23 mouse cellular contexts compared by ENCODE assay signal in genomic region chr3:29997068-29997467, GRCm38 (mm10).
DNase-seq lines count a peak whose midpoint lies in the region; ATAC-seq and TF ChIP-seq lines count a peak whose summit lies in the region.
"Had no signal": no experiment of that assay in that cellular context is flagged by ENCODE, and none has a peak within 500 bp of the region (broad histone marks: within the 10 kb centered on the region; RNA-seq: fewer than 3 reads in every experiment).

No protein-coding gene starts in this region.

- no peaks in the 10 kb centered on the region for H3K36me3 ChIP-seq in liver, embryonic 14.5 days (replicated peaks; ENCODE audit: control insufficient read depth, insufficient read depth, low read depth)
- H3K36me3 ChIP-seq in liver, embryonic 11.5 days (ENCODE audit: control insufficient read depth, insufficient read depth, low read length) = no peaks in the 10 kb centered on the region
- H3K36me3 ChIP-seq: forebrain, embryonic 12.5 days; G1E; liver, embryonic 13.5 days; midbrain, embryonic 13.5 days had no signal

- peak; percentile 16; the same call in 1 of the 2 replicates for TF ChIP-seq CTCF in gastrocnemius, adult 2 months (IDR thresholded peaks at IDR 0.05)
- TF ChIP-seq CTCF in liver, embryonic 14.5 days (IDR thresholded peaks at IDR 0.05; ENCODE audit: low read depth) = 0 out of 2 replicates have a peak, but pooled peaks have one; percentile 32

- H3K9me3 ChIP-seq in liver, embryonic 14.5 days (ENCODE audit: control insufficient read depth, low read length) = no peaks in the 10 kb centered on the region
- H3K9me3 ChIP-seq in liver, embryonic 11.5 days (ENCODE audit: control insufficient read depth, low read length) = no peaks in the 10 kb centered on the region
- H3K9me3 ChIP-seq: embryonic facial prominence, embryonic 13.5 days; forebrain, embryonic 12.5 days; heart, embryonic 13.5 days; limb, embryonic 13.5 days; liver, embryonic 13.5 days; midbrain, embryonic 13.5 days had no signal

- H3K4me2 ChIP-seq in liver, embryonic 14.5 days (ENCODE audit: low read depth) = no peak overlapping the region
- H3K4me2 ChIP-seq in liver, embryonic 11.5 days = no peak overlapping the region
- H3K4me2 ChIP-seq: embryonic facial prominence, embryonic 13.5 days; forebrain, embryonic 12.5 days; heart, embryonic 13.5 days; limb, embryonic 13.5 days; liver, embryonic 13.5 days; midbrain, embryonic 13.5 days had no signal

- no peak for ATAC-seq in liver, embryonic 14.5 days (ENCODE audit: insufficient read depth)
- ATAC-seq in liver, embryonic 11.5 days (replicated peaks; ENCODE audit: low FRiP score) = no peak
- ATAC-seq: midbrain, embryonic 13.5 days had no signal

- no peaks in the 10 kb centered on the region for H3K27me3 ChIP-seq in liver, embryonic 14.5 days (ENCODE audit: control insufficient read depth, insufficient read depth, low read length)
- no peaks in the 10 kb centered on the region for H3K27me3 ChIP-seq in liver, embryonic 11.5 days (replicated peaks; ENCODE audit: control insufficient read depth, insufficient read depth, low read length)
- H3K27me3 ChIP-seq: embryonic facial prominence, embryonic 13.5 days; forebrain, embryonic 12.5 days; heart, embryonic 13.5 days; limb, embryonic 13.5 days; liver, embryonic 13.5 days; midbrain, embryonic 13.5 days had no signal

- H3K27ac ChIP-seq in gastrocnemius, adult 2 months = no peak overlapping the region
- no peak overlapping the region for H3K27ac ChIP-seq in liver, embryonic 14.5 days
- H3K27ac ChIP-seq in liver, embryonic 11.5 days (ENCODE audit: low read depth, low read length) = no peak overlapping the region
- H3K27ac ChIP-seq: embryonic facial prominence, embryonic 13.5 days; forebrain, embryonic 12.5 days; heart, embryonic 13.5 days; limb, embryonic 13.5 days; liver, embryonic 13.5 days; midbrain, embryonic 13.5 days had no signal

- WGBS in liver, embryonic 14.5 days (ENCODE audit: insufficient replicate concordance) = 58% methylated on average over 7 of the region's 7 CpGs
- 81% methylated on average over 7 of the region's 7 CpGs for WGBS in liver, embryonic 11.5 days

- no peak for TF ChIP-seq EP300 in liver, embryonic 14.5 days (IDR thresholded peaks at IDR 0.05; ENCODE audit: low read depth)

- H3K9ac ChIP-seq in liver, embryonic 14.5 days (replicated peaks) = no peak overlapping the region
- no peak overlapping the region for H3K9ac ChIP-seq in liver, embryonic 11.5 days (ENCODE audit: low read depth, low read length)
- H3K9ac ChIP-seq: embryonic facial prominence, embryonic 13.5 days; forebrain, embryonic 12.5 days; heart, embryonic 13.5 days; limb, embryonic 13.5 days; liver, embryonic 13.5 days; midbrain, embryonic 13.5 days had no signal

- H3K4me1 ChIP-seq in liver, embryonic 14.5 days (replicated peaks; ENCODE audit: control insufficient read depth in 2 of 2, insufficient read depth in 2 of 2, low read length in 1 of 2) = no peaks in the 10 kb centered on the region
- no peaks in the 10 kb centered on the region for H3K4me1 ChIP-seq in liver, embryonic 11.5 days (replicated peaks; ENCODE audit: control insufficient read depth, insufficient read depth, low read length)
- H3K4me1 ChIP-seq: embryonic facial prominence, embryonic 13.5 days; forebrain, embryonic 12.5 days; liver, embryonic 13.5 days; midbrain, embryonic 13.5 days had no signal

- H3K4me3 ChIP-seq in gastrocnemius, adult 2 months = no peak overlapping the region
- no peak overlapping the region for H3K4me3 ChIP-seq in liver, embryonic 14.5 days (ENCODE audit: insufficient read depth in 1 of 2, low read depth in 2 of 2, low read length in 2 of 2)
- no peak overlapping the region for H3K4me3 ChIP-seq in liver, embryonic 11.5 days (ENCODE audit: low read depth, low read length)
- H3K4me3 ChIP-seq: embryonic facial prominence, embryonic 13.5 days; erythroblast, embryonic 14.5 days; forebrain, embryonic 12.5 days; heart, embryonic 13.5 days; limb, embryonic 13.5 days; liver, embryonic 13.5 days; midbrain, embryonic 13.5 days had no signal

- no peak for DNase-seq in gastrocnemius, adult 2 months
- no peak for DNase-seq in gastrocnemius, postnatal 14 days
- DNase-seq in liver, embryonic 14.5 days (ENCODE audit: low read depth in 3 of 3, low spot score in 3 of 3) = no peak
- DNase-seq in liver, embryonic 11.5 days (ENCODE audit: low spot score) = no peak
- DNase-seq in thymus, postnatal 4 days = peak; percentile 17
- no peak for DNase-seq in thymus, postnatal 36 days
- DNase-seq in embryo, embryonic 11 days = no peak
- DNase-seq in heart, adult 8-10 months (ENCODE audit: low spot score) = no peak
- DNase-seq: adrenal gland, postnatal 10 days; cerebellum, adult 2 months; cerebellum, postnatal 25 days; heart, postnatal 14 days; kidney, adult 8-10 months; kidney, postnatal 14 days; liver, embryonic 13.5 days; lung, postnatal 10 days had no signal

- intact Hi-C loops in gastrocnemius, adult 2 months (cut with DNase I) = loop anchor here (5.0 kb wide), 1 partner anchor 520 kb away; no protein-coding TSS in a partner anchor
- intact Hi-C loops in gastrocnemius, postnatal 14 days (cut with DNase I; ENCODE audit: low total_unique reads) = no loop called here
